Mouse (Mus musculus) gastrocnemius, postnatal 14 days (tissue): Measurements from ENCODE around the gene Raly. TPM values are rescaled to one million over a fixed set of nuclear protein-coding genes. Genes with fewer than 3 reads are reported as not detected.
A peak's percentile ranks its signal among the peaks of the same experiment; 100 is the strongest.

Source experiments
- DNase-seq: peaks from one replicate; pipeline ENCODE4 v3.0.0; 2021; ENCODE audit warnings: mixed read lengths
- intact Hi-C: fragments of 180-260 bp; cut with DNase I; formaldehyde crosslinking; loops from one replicate; pipeline ENCODE4 v1.15.1; 2025; ENCODE audit warnings: low total_unique reads
- total RNA-seq, 2 experiments: library from RNA; stranded (reverse); gene quantifications; 2 replicates each; pipeline ENCODE4 v1.2.3; 2021

The Raly gene
- total RNA-seq, 2 experiments from 2014 or later: 90.1 to 97.0 TPM

GRCm38 (mm10) chr2:154779648-154780047 lies 11.2 kb upstream of the Raly start:
- no peak for DNase-seq
- intact Hi-C loops: no loop called here

GRCm38 (mm10) chr2:154782361-154782760 lies 8.5 kb upstream of the Raly start:
- DNase-seq: no peak
- intact Hi-C loops: no loop called here

GRCm38 (mm10) chr2:154782856-154783650 lies 7.8 kb upstream of the Raly start:
- intact Hi-C loops: no loop called here
- DNase-seq: no peak

GRCm38 (mm10) chr2:154785284-154785683 lies 5.6 kb upstream of the Raly start:
- DNase-seq: no peak
- intact Hi-C loops: no loop called here

- intact Hi-C loops: no loop called here
- DNase-seq: no peak
Observed at GRCm38 (mm10) chr2:154786187-154786586, 4.7 kb upstream of the Raly start.

- no peak for DNase-seq
- intact Hi-C loops: no loop called here
Observed at GRCm38 (mm10) chr2:154786776-154787175, 4.1 kb upstream of the Raly start.

- intact Hi-C loops: no loop called here
- no peak for DNase-seq
Observed at GRCm38 (mm10) chr2:154789381-154789780, 1.5 kb upstream of the Raly start.

GRCm38 (mm10) chr2:154789977-154790655 lies 780 bp upstream of the Raly start:
- intact Hi-C loops: no loop called here
- DNase-seq: no peak

GRCm38 (mm10) chr2:154791661-154792642 lies 1.1 kb downstream of the Raly start:
- DNase-seq: peak; percentile 84
- intact Hi-C loops: no loop called here

GRCm38 (mm10) chr2:154803372-154803771 lies 12.5 kb downstream of the Raly start:
- no peak for DNase-seq
- intact Hi-C loops: no loop called here

GRCm38 (mm10) chr2:154803845-154804244 lies 12.9 kb downstream of the Raly start:
- intact Hi-C loops: no loop called here
- no peak for DNase-seq

GRCm38 (mm10) chr2:154807689-154808088 lies 16.8 kb downstream of the Raly start:
- intact Hi-C loops: no loop called here
- DNase-seq: no peak

- DNase-seq: no peak
- intact Hi-C loops: no loop called here
Observed at GRCm38 (mm10) chr2:154809107-154809762, 18.3 kb downstream of the Raly start.

- intact Hi-C loops: no loop called here
- no peak for DNase-seq
Observed at GRCm38 (mm10) chr2:154810821-154811220, 19.9 kb downstream of the Raly start.

- no peak for DNase-seq
- intact Hi-C loops: no loop called here
Observed at GRCm38 (mm10) chr2:154813426-154813825, 22.5 kb downstream of the Raly start.

- intact Hi-C loops: no loop called here
- no peak for DNase-seq
Observed at GRCm38 (mm10) chr2:154817089-154817488, 26.2 kb downstream of the Raly start.

- DNase-seq: peak; percentile 52
- intact Hi-C loops: no loop called here
Observed at GRCm38 (mm10) chr2:154817788-154818187, 26.9 kb downstream of the Raly start.

GRCm38 (mm10) chr2:154818599-154818998 lies 27.7 kb downstream of the Raly start:
- intact Hi-C loops: no loop called here
- DNase-seq: no peak

- DNase-seq: no peak
- intact Hi-C loops: no loop called here
Observed at GRCm38 (mm10) chr2:154820346-154820745, 29.4 kb downstream of the Raly start.
